Mouse (Mus musculus) E14TG2a.4 (cell line): ENCODE data around the gene Gm20388.

Source experiments
- CTCF ChIP-seq: conservative IDR thresholded peaks from 2 replicates; pipeline ENCODE4 v1.5.1; 2014; ENCODE audit warnings: low read length
- NANOG ChIP-seq: IDR thresholded peaks from 2 replicates; pipeline ENCODE4 v1.6.1; 2014; ENCODE audit warnings: borderline replicate concordance, low read length, mixed read lengths
- POU5F1 ChIP-seq: IDR thresholded peaks from 2 replicates; pipeline ENCODE4 v1.6.1; 2014; ENCODE audit warnings: low read length, borderline replicate concordance

DNA sequence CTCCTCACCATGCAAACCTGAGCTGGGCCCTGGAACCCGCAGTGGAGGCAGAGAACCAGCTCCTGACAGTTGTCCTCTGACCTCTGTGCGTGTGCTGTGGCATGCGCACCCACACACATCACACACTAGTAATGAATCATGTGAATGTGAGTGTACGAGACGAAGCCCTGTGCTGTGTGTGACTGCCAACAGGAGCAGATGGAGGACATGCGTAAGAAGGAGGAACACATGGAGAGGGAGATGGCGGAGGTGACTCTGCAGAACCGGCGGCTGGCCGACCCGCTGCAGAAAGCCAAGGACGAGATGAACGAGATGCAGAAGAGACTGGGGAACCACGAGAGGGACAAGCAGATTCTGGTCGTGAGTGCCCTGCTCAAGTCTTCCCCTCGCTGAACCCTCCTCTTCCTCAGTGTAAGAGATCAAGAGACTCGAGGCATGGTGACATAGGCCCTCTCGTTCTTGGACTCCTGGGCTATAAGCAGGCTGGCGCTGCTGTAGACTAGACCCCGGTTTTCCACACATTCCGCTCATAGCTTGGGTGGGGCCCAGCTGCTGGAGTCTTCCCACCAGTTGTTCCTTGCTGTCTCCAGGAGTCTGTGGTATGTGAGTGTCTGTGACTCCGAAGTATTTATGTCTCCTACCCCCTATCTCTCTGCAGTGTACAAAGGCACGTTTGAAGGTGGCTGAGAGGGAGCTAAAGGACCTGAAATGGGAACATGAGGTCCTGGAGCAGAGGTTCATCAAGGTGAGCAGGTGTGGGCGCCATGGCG, 3617.3 kb downstream of the Gm20388 start:
- TF ChIP-seq NANOG, result no peak
- TF ChIP-seq CTCF, result no peak
- no peak for TF ChIP-seq POU5F1
